Mouse (Mus musculus): ENCODE results near the gene Chid1. TPM values are rescaled to one million over a fixed set of nuclear protein-coding genes. Genes with fewer than 3 reads are reported as not detected.

Chid1 gene
- polyA plus RNA-seq, 1 experiment from 2014 or later = 14.7 TPM

DNA sequence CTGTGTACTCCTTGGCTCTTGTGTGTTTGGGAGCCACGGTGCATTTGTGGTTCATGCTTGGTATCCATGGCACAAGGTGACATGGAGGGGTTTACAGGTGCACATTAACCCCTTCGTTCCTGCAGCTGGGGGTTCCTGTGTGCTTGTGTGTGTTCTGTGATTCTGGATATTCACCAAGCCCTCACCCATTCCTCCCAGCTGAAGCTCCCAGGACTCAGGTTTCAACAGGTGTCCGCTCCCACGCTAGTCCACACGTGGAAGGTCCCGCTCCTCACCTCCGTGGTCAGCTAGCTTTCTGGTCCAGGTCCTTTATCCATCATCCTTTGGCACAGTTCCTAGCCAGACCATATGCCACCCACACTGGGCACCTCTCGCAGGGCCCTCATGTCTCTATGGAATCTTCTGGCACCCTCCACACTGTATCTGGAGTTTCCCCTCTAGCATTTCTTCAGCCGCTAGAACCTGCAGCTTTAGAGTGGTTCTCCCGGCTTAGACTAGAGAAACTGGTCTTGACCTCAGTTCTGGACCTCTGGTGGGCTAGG is 73.0 kb downstream of the Chid1 start:
- peaks cover 47% of the 10 kb centered on the region for H3K4me1 ChIP-seq (ENCODE audit: insufficient read depth)
- H3K4me3 ChIP-seq (ENCODE audit: low read depth, low read length) = peak overlapping the region; percentile 76
- 62% methylated on average over 10 of the region's 10 CpGs for WGBS (ENCODE audit: insufficient replicate concordance)
- peak overlapping the region; percentile 84 for H3K9ac ChIP-seq (replicated peaks)
- H3K27me3 ChIP-seq (ENCODE audit: insufficient read depth, low read length) = peaks cover 38% of the 10 kb centered on the region
- H3K27ac ChIP-seq (ENCODE audit: low read depth) = peak overlapping the region; percentile 86
- TF ChIP-seq EP300 (IDR thresholded peaks at IDR 0.05; ENCODE audit: low read depth) (no peak), CTCF (IDR thresholded peaks at IDR 0.05; ENCODE audit: low read depth) (no peak)
- ATAC-seq (no peak), DNase-seq (no peak)
- H3K9me3 ChIP-seq (ENCODE audit: low read length) = no peaks in the 10 kb centered on the region
- H3K36me3 ChIP-seq (replicated peaks; ENCODE audit: insufficient read depth, low read length) = peaks cover 23% of the 10 kb centered on the region
- peak overlapping the region; percentile 89 for H3K4me2 ChIP-seq (ENCODE audit: low read depth, low read length)

DNA sequence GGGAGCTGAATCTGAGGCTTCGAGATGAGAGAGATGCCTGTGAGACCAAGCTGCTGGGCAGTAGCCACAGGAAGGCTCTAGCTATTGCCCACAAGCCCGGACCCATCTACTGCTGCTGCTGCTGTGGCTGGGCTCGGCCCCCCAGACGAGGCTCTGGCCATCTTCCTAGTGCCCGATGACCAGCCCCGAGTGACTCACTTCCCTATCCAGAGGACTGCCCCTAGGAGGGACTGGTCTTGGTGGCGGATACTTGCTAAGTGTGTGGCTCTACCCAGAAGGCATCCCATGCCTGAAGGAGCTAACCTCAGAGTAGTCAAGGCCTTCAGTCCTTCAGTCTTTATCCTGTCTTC is 73.6 kb downstream of the Chid1 start:
- Histone ChIP-seq H3K27ac (ENCODE audit: low read depth) (no peak overlapping the region), H3K27me3 (ENCODE audit: insufficient read depth, low read length) (peaks cover 43% of the 10 kb centered on the region), H3K9ac (replicated peaks) (no peak overlapping the region), H3K9me3 (ENCODE audit: low read length) (no peaks in the 10 kb centered on the region), H3K4me2 (ENCODE audit: low read depth, low read length) (no peak overlapping the region), H3K4me1 (ENCODE audit: insufficient read depth) (peaks cover 49% of the 10 kb centered on the region), H3K4me3 (ENCODE audit: low read depth, low read length) (no peak overlapping the region), H3K36me3 (replicated peaks; ENCODE audit: insufficient read depth, low read length) (peaks cover 16% of the 10 kb centered on the region)
- no peak for ATAC-seq
- 69% methylated on average over 7 of the region's 7 CpGs for WGBS (ENCODE audit: insufficient replicate concordance)
- TF ChIP-seq CTCF (IDR thresholded peaks at IDR 0.05; ENCODE audit: low read depth) (no peak), EP300 (IDR thresholded peaks at IDR 0.05; ENCODE audit: low read depth) (no peak)
- DNase-seq = peak; percentile 38

DNA sequence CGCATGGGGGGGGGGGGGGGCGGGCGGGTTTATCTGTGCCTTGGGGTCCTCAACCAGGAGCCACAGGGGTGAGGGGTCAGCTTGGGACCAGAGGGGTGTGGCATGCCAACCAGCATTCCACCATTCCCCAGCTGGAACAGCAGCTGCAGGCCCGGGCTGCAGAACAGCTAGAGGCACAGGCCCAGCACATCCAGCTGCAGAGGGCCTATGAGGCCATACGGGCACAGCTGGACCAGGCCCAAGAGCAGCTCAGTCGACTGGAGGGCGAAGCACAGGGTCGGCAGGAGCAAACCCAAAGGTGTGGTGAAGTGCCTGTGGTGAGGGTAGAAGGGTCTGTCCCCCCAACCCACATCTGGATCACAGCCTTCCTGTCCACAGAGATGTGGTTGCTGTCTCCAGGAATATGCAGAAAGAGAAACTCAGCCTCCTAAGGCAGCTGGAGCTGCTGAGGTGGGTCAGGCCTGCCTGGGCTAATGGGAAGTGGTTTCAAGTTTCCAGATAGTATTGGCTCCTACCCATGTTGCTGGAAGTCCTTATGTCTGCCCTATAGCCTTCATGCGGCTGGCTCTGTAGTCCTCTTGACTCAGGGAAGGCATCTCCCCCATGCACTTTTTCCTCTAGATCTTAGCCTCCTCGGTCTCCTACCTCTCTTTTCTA is 74.1 kb downstream of the Chid1 start:
- Histone ChIP-seq H3K4me3 (ENCODE audit: low read depth, low read length) (no peak overlapping the region), H3K27ac (ENCODE audit: low read depth) (no peak overlapping the region), H3K9ac (replicated peaks) (no peak overlapping the region), H3K9me3 (ENCODE audit: low read length) (no peaks in the 10 kb centered on the region), H3K36me3 (replicated peaks; ENCODE audit: insufficient read depth, low read length) (peaks cover 11% of the 10 kb centered on the region), H3K4me1 (ENCODE audit: insufficient read depth) (peaks cover 49% of the 10 kb centered on the region), H3K27me3 (ENCODE audit: insufficient read depth, low read length) (peaks cover 48% of the 10 kb centered on the region), H3K4me2 (ENCODE audit: low read depth, low read length) (no peak overlapping the region)
- no peak for ATAC-seq
- TF ChIP-seq EP300 (IDR thresholded peaks at IDR 0.05; ENCODE audit: low read depth) (no peak), CTCF (IDR thresholded peaks at IDR 0.05; ENCODE audit: low read depth) (no peak)
- WGBS (ENCODE audit: insufficient replicate concordance) = 58% methylated on average over 8 of the region's 10 CpGs
- DNase-seq = peak; percentile 21

DNA sequence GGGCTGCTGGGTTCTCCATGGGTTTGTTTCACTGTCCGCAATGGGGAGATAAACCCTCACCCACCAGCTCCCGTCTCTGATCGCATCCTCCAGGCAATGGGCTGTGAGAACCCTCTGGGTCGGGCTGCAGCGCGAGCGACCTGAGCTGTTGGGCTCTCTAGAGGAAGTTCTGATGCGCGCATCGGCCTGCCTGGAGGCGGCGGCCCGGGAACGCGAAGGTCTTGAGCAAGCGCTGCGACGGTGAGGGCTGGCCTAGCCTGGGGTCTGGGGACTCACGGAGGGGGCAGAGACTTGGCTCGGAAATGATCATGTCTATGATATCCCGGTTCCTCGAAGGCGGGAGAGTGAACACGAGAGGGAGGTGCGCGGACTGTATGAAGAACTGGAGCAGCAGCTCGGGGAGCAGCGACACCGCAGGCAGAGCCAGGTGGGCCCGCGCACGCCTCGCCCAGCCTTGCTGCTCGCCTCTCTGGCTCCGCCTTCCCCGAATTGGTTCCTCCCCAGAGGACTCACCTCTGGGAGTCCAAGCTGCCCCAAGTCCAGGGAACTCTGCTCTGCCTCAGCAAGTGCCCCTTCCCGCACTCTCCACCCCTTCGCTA is 75.0 kb downstream of the Chid1 start:
- peak overlapping the region; percentile 12; the same call in 1 of the 2 replicates for H3K9ac ChIP-seq (replicated peaks)
- H3K9me3 ChIP-seq (ENCODE audit: low read length) = no peaks in the 10 kb centered on the region
- peak overlapping the region; percentile 31; the same call in 1 of the 2 replicates for H3K27ac ChIP-seq (ENCODE audit: low read depth)
- peak overlapping the region; percentile 3; the same call in 1 of the 2 replicates for H3K4me3 ChIP-seq (ENCODE audit: low read depth, low read length)
- DNase-seq (peak; percentile 44), ATAC-seq (no peak)
- TF ChIP-seq CTCF (IDR thresholded peaks at IDR 0.05; ENCODE audit: low read depth) = no peak
- no peak for TF ChIP-seq EP300 (IDR thresholded peaks at IDR 0.05; ENCODE audit: low read depth)
- peak overlapping the region; percentile 40 for H3K4me2 ChIP-seq (ENCODE audit: low read depth, low read length)
- peaks cover 7% of the 10 kb centered on the region for H3K36me3 ChIP-seq (replicated peaks; ENCODE audit: insufficient read depth, low read length)
- H3K4me1 ChIP-seq (ENCODE audit: insufficient read depth) = peaks cover 49% of the 10 kb centered on the region
- whole genome bisulfite sequencing (ENCODE audit: insufficient replicate concordance) = 10% methylated on average over 30 of the region's 38 CpGs
- peaks cover 48% of the 10 kb centered on the region for H3K27me3 ChIP-seq (ENCODE audit: insufficient read depth, low read length)

DNA sequence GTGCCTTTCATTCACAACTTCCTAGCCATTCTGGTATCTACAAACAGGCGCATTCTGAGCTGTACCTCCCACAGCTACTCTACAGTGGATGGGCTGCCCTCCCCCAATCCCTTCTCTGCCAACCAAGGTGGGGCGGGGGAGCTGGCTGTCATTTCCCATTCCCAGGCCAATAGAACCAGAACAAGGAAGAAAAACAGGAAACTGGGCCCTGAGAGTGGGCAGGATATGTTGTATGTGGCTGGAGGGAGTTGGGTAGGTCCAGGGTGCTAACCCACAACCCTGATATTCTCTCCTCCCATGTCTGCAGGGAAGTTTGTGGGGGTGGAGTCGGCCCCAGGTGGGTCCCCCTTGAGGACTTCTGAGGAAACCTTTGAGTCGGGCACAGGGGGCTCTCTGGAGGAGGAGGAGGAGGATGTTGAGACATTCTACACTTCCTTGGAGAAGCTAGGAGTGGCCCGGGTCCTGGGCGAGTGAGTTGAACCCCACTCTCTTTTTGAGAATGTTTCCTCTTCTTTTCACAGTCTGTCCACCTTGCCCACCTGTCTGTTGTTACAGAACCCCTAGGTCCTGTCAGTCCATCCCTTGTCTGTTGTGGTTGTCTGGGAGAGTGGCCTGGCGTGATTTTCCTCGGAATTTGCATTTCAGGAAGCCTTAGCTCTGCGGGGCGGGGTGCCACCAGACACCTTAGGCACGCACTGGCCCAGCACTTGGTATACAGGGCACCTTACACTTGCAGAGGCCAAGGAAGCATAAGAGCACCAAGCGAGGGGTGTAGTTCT is 75.6 kb downstream of the Chid1 start:
- ATAC-seq = no peak
- TF ChIP-seq EP300 (IDR thresholded peaks at IDR 0.05; ENCODE audit: low read depth) = no peak
- DNase-seq = no peak
- H3K9ac ChIP-seq (replicated peaks) = peak overlapping the region; percentile 12; the same call in 1 of the 2 replicates
- H3K36me3 ChIP-seq (replicated peaks; ENCODE audit: insufficient read depth, low read length) = peaks cover 11% of the 10 kb centered on the region
- peaks cover 48% of the 10 kb centered on the region for H3K27me3 ChIP-seq (ENCODE audit: insufficient read depth, low read length)
- H3K9me3 ChIP-seq (ENCODE audit: low read length) = no peaks in the 10 kb centered on the region
- peak overlapping the region; percentile 40 for H3K4me2 ChIP-seq (ENCODE audit: low read depth, low read length)
- H3K27ac ChIP-seq (ENCODE audit: low read depth) = peak overlapping the region; percentile 32; the same call in 1 of the 2 replicates
- peak overlapping the region; percentile 3; the same call in 1 of the 2 replicates for H3K4me3 ChIP-seq (ENCODE audit: low read depth, low read length)
- H3K4me1 ChIP-seq (ENCODE audit: insufficient read depth) = peaks cover 43% of the 10 kb centered on the region
- WGBS (ENCODE audit: insufficient replicate concordance) = 30% methylated on average over 12 of the region's 12 CpGs

DNA sequence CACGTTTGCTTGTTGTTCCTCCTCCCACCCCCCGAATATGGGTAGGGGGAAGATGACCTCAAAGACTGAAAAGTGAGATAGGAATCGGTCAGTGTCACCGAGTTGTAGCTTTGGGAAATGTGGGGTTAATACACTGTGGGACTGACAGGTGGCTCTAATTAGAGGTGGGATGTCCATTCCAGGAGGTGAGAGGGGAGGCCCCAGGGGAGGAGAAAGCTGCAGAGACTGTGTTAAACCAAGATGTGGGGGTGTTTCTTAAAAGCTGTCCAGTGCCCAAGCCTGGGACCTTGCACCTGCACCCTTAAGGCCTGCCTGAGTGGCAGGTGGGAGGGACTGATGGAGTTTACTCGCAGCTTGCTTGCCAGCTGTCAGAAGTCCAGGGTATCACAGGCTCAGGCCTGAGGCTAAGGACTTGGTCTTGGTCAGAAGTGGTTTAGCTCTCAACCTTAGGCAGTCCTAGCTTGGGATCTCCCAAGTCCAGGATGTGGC is 77.3 kb downstream of the Chid1 start:
- H3K27ac ChIP-seq (ENCODE audit: low read depth) = no peak overlapping the region
- peaks cover 48% of the 10 kb centered on the region for H3K27me3 ChIP-seq (ENCODE audit: insufficient read depth, low read length)
- H3K4me1 ChIP-seq (ENCODE audit: insufficient read depth) = peaks cover 31% of the 10 kb centered on the region
- TF ChIP-seq EP300 (IDR thresholded peaks at IDR 0.05; ENCODE audit: low read depth) (no peak), CTCF (IDR thresholded peaks at IDR 0.05; ENCODE audit: low read depth) (no peak)
- ATAC-seq (no peak), DNase-seq (no peak)
- H3K4me3 ChIP-seq (ENCODE audit: low read depth, low read length) = peak overlapping the region; percentile 54
- H3K4me2 ChIP-seq (ENCODE audit: low read depth, low read length) = peak overlapping the region; percentile 75
- H3K9ac ChIP-seq (replicated peaks) = 0 out of 2 replicates have a peak overlapping the region, but pooled peaks have one; percentile 64
- H3K9me3 ChIP-seq (ENCODE audit: low read length) = no peaks in the 10 kb centered on the region
- peaks cover 26% of the 10 kb centered on the region for H3K36me3 ChIP-seq (replicated peaks; ENCODE audit: insufficient read depth, low read length)
- whole genome bisulfite sequencing (ENCODE audit: insufficient replicate concordance) = 19% methylated on average over 5 of the region's 5 CpGs
